Mouse (Mus musculus): ENCODE data around the gene Cyb561d2. TPM values are rescaled to one million over a fixed set of nuclear protein-coding genes. Genes with fewer than 3 reads are reported as not detected.

Gene Cyb561d2
- polyA plus RNA-seq, 1 experiment from 2014 or later: 28.3 TPM

- Histone ChIP-seq H3K27ac (no peak overlapping the region), H3K4me3 (replicated peaks) (no peak overlapping the region), H3K9ac (replicated peaks) (no peak overlapping the region), H3K27me3 (no peaks in the 10 kb centered on the region), H3K4me1 (replicated peaks) (peaks cover 39% of the 10 kb centered on the region), H3K36me3 (peaks cover 17% of the 10 kb centered on the region), H3K4me2 (replicated peaks) (no peak overlapping the region), H3K9me3 (no peaks in the 10 kb centered on the region)
- no peak for ATAC-seq
- WGBS: 90% methylated on average over 12 of the region's 12 CpGs
These were observed 39.7 kb downstream of the Cyb561d2 start for GRCm38 (mm10) chr9:107502131-107502846.

- 85% methylated on average over 3 of the region's 3 CpGs for WGBS
- Histone ChIP-seq H3K4me1 (replicated peaks) (peaks cover 25% of the 10 kb centered on the region), H3K4me2 (replicated peaks) (no peak overlapping the region), H3K36me3 (peaks cover 19% of the 10 kb centered on the region), H3K4me3 (replicated peaks) (no peak overlapping the region), H3K27me3 (no peaks in the 10 kb centered on the region), H3K9me3 (no peaks in the 10 kb centered on the region), H3K9ac (replicated peaks) (no peak overlapping the region), H3K27ac (peak overlapping the region; percentile 1; the same call in 1 of the 2 replicates)
- ATAC-seq: no peak
These were observed 41.2 kb downstream of the Cyb561d2 start for GRCm38 (mm10) chr9:107500708-107501286.

GRCm38 (mm10) chr9:107496359-107496758 lies 45.6 kb downstream of the Cyb561d2 start:
- Histone ChIP-seq H3K36me3 (peaks cover 19% of the 10 kb centered on the region), H3K4me3 (replicated peaks) (no peak overlapping the region), H3K27me3 (no peaks in the 10 kb centered on the region), H3K9ac (replicated peaks) (no peak overlapping the region), H3K27ac (no peak overlapping the region), H3K4me2 (replicated peaks) (no peak overlapping the region), H3K9me3 (no peaks in the 10 kb centered on the region), H3K4me1 (replicated peaks) (peaks cover 31% of the 10 kb centered on the region)
- ATAC-seq: no peak
- WGBS: 87% methylated on average over 3 of the region's 3 CpGs

GRCm38 (mm10) chr9:107494238-107494637 lies 47.8 kb downstream of the Cyb561d2 start:
- H3K36me3 ChIP-seq: peaks cover 15% of the 10 kb centered on the region
- H3K9ac ChIP-seq (replicated peaks): 0 out of 2 replicates have a peak overlapping the region, but pooled peaks have one; percentile 23
- peaks cover 31% of the 10 kb centered on the region for H3K4me1 ChIP-seq (replicated peaks)
- 38% methylated on average over 12 of the region's 12 CpGs for WGBS
- H3K9me3 ChIP-seq: no peaks in the 10 kb centered on the region
- ATAC-seq: peak; percentile 55; the same call in 1 of the 2 replicates
- H3K27ac ChIP-seq: peak overlapping the region; percentile 69
- no peaks in the 10 kb centered on the region for H3K27me3 ChIP-seq
- H3K4me2 ChIP-seq (replicated peaks): no peak overlapping the region
- no peak overlapping the region for H3K4me3 ChIP-seq (replicated peaks)

GRCm38 (mm10) chr9:107493511-107493910 lies 48.5 kb downstream of the Cyb561d2 start:
- WGBS: 41% methylated on average over 1 of the region's 1 CpGs
- peaks cover 31% of the 10 kb centered on the region for H3K4me1 ChIP-seq (replicated peaks)
- H3K4me2 ChIP-seq (replicated peaks): no peak overlapping the region
- H3K9me3 ChIP-seq: no peaks in the 10 kb centered on the region
- H3K27ac ChIP-seq: peak overlapping the region; percentile 19; the same call in 1 of the 2 replicates
- H3K9ac ChIP-seq (replicated peaks): no peak overlapping the region
- no peak overlapping the region for H3K4me3 ChIP-seq (replicated peaks)
- no peaks in the 10 kb centered on the region for H3K27me3 ChIP-seq
- ATAC-seq: 0 out of 2 replicates have a peak, but pooled peaks have one; percentile 34
- peaks cover 13% of the 10 kb centered on the region for H3K36me3 ChIP-seq

- Histone ChIP-seq H3K27ac (no peak overlapping the region), H3K4me1 (replicated peaks) (peaks cover 46% of the 10 kb centered on the region), H3K4me3 (replicated peaks) (no peak overlapping the region), H3K9me3 (no peaks in the 10 kb centered on the region), H3K9ac (replicated peaks) (no peak overlapping the region), H3K27me3 (no peaks in the 10 kb centered on the region), H3K4me2 (replicated peaks) (no peak overlapping the region), H3K36me3 (no peaks in the 10 kb centered on the region)
- ATAC-seq: no peak
- WGBS: 68% methylated on average over 6 of the region's 6 CpGs
These were observed 51.4 kb downstream of the Cyb561d2 start for GRCm38 (mm10) chr9:107490625-107491024.

GRCm38 (mm10) chr9:107490146-107490545 lies 51.8 kb downstream of the Cyb561d2 start:
- peaks cover 51% of the 10 kb centered on the region for H3K4me1 ChIP-seq (replicated peaks)
- no peak overlapping the region for H3K27ac ChIP-seq
- H3K36me3 ChIP-seq: no peaks in the 10 kb centered on the region
- no peak for ATAC-seq
- H3K4me2 ChIP-seq (replicated peaks): no peak overlapping the region
- H3K9me3 ChIP-seq: no peaks in the 10 kb centered on the region
- no peak overlapping the region for H3K4me3 ChIP-seq (replicated peaks)
- no peaks in the 10 kb centered on the region for H3K27me3 ChIP-seq
- WGBS: 71% methylated on average over 8 of the region's 8 CpGs
- no peak overlapping the region for H3K9ac ChIP-seq (replicated peaks)

Other genes starting within 250 kb of the Cyb561d2 start
- 6.3 and 6.6 TPM in 2 replicates for gene Cish, start 246.2 kb downstream of the Cyb561d2 start, polyA plus RNA-seq (2015; fragmentation: Nextera tagmentation; extraction: Ambion mirVana)
- 17.5 and 18.1 TPM in 2 replicates for gene Hemk1, start 203.8 kb downstream of the Cyb561d2 start, polyA plus RNA-seq (2015; fragmentation: Nextera tagmentation; extraction: Ambion mirVana)
- 6.4 and 8.2 TPM in 2 replicates for gene 6430571L13Rik, start 201.6 kb downstream of the Cyb561d2 start, polyA plus RNA-seq (2015; fragmentation: Nextera tagmentation; extraction: Ambion mirVana)
- 5.9 and 7.1 TPM in 2 replicates for gene Cacna2d2, start 142.6 kb downstream of the Cyb561d2 start, polyA plus RNA-seq (2015; fragmentation: Nextera tagmentation; extraction: Ambion mirVana)
- 38.6 and 41.3 TPM in 2 replicates for gene Tmem115, start 8.2 kb downstream of the Cyb561d2 start, polyA plus RNA-seq (2015; fragmentation: Nextera tagmentation; extraction: Ambion mirVana)
- gene Nprl2, start within 50 bp of the Cyb561d2 start, polyA plus RNA-seq (2015; fragmentation: Nextera tagmentation; extraction: Ambion mirVana): 67.7 and 70.8 TPM in 2 replicates
- gene Zmynd10, start 5.1 kb upstream of the Cyb561d2 start, polyA plus RNA-seq (2015; fragmentation: Nextera tagmentation; extraction: Ambion mirVana): 1.1 and 1.5 TPM in 2 replicates
- 38.6 and 39.5 TPM in 2 replicates for gene Rassf1, start 9.4 kb upstream of the Cyb561d2 start, polyA plus RNA-seq (2015; fragmentation: Nextera tagmentation; extraction: Ambion mirVana)
- gene Tusc2, start 21.1 kb upstream of the Cyb561d2 start, polyA plus RNA-seq (2015; fragmentation: Nextera tagmentation; extraction: Ambion mirVana): 93.2 and 109 TPM in 2 replicates
- gene Hyal2, start 25.8 kb upstream of the Cyb561d2 start, polyA plus RNA-seq (2015; fragmentation: Nextera tagmentation; extraction: Ambion mirVana): 98.9 and 106 TPM in 2 replicates
- gene Hyal1, start 34.7 kb upstream of the Cyb561d2 start, polyA plus RNA-seq (2015; fragmentation: Nextera tagmentation; extraction: Ambion mirVana): 7.0 and 10.0 TPM in 2 replicates
- gene Naa80, start 36.7 kb upstream of the Cyb561d2 start, polyA plus RNA-seq (2015; fragmentation: Nextera tagmentation; extraction: Ambion mirVana): 16.5 and 19.1 TPM in 2 replicates
- gene Hyal3, start 38.6 kb upstream of the Cyb561d2 start, polyA plus RNA-seq (2015; fragmentation: Nextera tagmentation; extraction: Ambion mirVana): 1.1 and 1.8 TPM in 2 replicates
- gene Ifrd2, start 45.4 kb upstream of the Cyb561d2 start, polyA plus RNA-seq (2015; fragmentation: Nextera tagmentation; extraction: Ambion mirVana): 13.5 and 14.7 TPM in 2 replicates
- 2.3 and 2.7 TPM in 2 replicates for gene Sema3b, start 67.0 kb upstream of the Cyb561d2 start, polyA plus RNA-seq (2015; fragmentation: Nextera tagmentation; extraction: Ambion mirVana)
- gene Gnai2, start 93.2 kb upstream of the Cyb561d2 start, polyA plus RNA-seq (2015; fragmentation: Nextera tagmentation; extraction: Ambion mirVana): 399 and 416 TPM in 2 replicates
- gene Slc38a3, start 127.3 kb upstream of the Cyb561d2 start, polyA plus RNA-seq (2015; fragmentation: Nextera tagmentation; extraction: Ambion mirVana): 18.7 and 22.0 TPM in 2 replicates
- gene Gnat1, start 137.5 kb upstream of the Cyb561d2 start, polyA plus RNA-seq (2015; fragmentation: Nextera tagmentation; extraction: Ambion mirVana): 2.4 and 2.7 TPM in 2 replicates
- gene Sema3f, start 168.3 kb upstream of the Cyb561d2 start, polyA plus RNA-seq (2015; fragmentation: Nextera tagmentation; extraction: Ambion mirVana): 18.9 and 24.6 TPM in 2 replicates
- gene Rbm5, start 228.8 kb upstream of the Cyb561d2 start, polyA plus RNA-seq (2015; fragmentation: Nextera tagmentation; extraction: Ambion mirVana): 282 and 315 TPM in 2 replicates